Mouse (Mus musculus): ENCODE data around the gene Ifitm5. TPM values are rescaled to one million over a fixed set of nuclear protein-coding genes. Genes with fewer than 3 reads are reported as not detected.

Ifitm5 gene
- 1.2 and 1.3 TPM in 2 replicates for polyA plus RNA-seq (2012; rRNA removed)

- no peaks in the 10 kb centered on the region for H3K36me3 ChIP-seq (ENCODE audit: control insufficient read depth, insufficient read depth, low read length)
- H3K27me3 ChIP-seq (ENCODE audit: control insufficient read depth, insufficient read depth, low read length) = no peaks in the 10 kb centered on the region
- peaks cover 33% of the 10 kb centered on the region; the same call in 1 of the 2 replicates for H3K4me1 ChIP-seq (ENCODE audit: control insufficient read depth, insufficient read depth, insufficient read length)
- DNase-seq (ENCODE audit: low read depth in 1 of 2, low spot score in 2 of 2) = no peak
- H3K4me3 ChIP-seq (ENCODE audit: extremely low read depth, insufficient read depth, insufficient read length) = no peak within 1 kb of the TSS
- 0 out of 2 replicates have a peak within 1 kb of the TSS, but pooled peaks have one; percentile 4 for H3K27ac ChIP-seq (ENCODE audit: insufficient read depth, low read length)
- 88% methylated on average over 16 of the region's 16 CpGs for WGBS
- no peak for TF ChIP-seq POLR2A (IDR thresholded peaks at IDR 0.05; ENCODE audit: low read depth, low read length)
- no peak for TF ChIP-seq CTCF (IDR thresholded peaks at IDR 0.05; ENCODE audit: extremely low read depth, insufficient read depth, insufficient read length, insufficient replicate concordance)
Observed at GRCm38 (mm10) chr7:140949824-140950530, at the start of gene Ifitm5. Gene Ifitm5 (minus strand): TSS chr7:140950291.

- TF ChIP-seq POLR2A (IDR thresholded peaks at IDR 0.05; ENCODE audit: low read depth, low read length) = no peak
- WGBS = 32% methylated on average over 11 of the region's 11 CpGs
- Histone ChIP-seq H3K36me3 (ENCODE audit: control insufficient read depth, insufficient read depth, low read length) (no peaks in the 10 kb centered on the region), H3K27me3 (ENCODE audit: control insufficient read depth, insufficient read depth, low read length) (no peaks in the 10 kb centered on the region), H3K4me1 (ENCODE audit: control insufficient read depth, insufficient read depth, insufficient read length) (no peaks in the 10 kb centered on the region), H3K4me3 (ENCODE audit: extremely low read depth, insufficient read depth, insufficient read length) (no peak overlapping the region), H3K27ac (ENCODE audit: insufficient read depth, low read length) (peak overlapping the region; percentile 30)
- DNase-seq (ENCODE audit: low read depth in 1 of 2, low spot score in 2 of 2) = no peak
Observed at GRCm38 (mm10) chr7:140998853-140999700, 49.0 kb upstream of the Ifitm5 start.

DNA sequence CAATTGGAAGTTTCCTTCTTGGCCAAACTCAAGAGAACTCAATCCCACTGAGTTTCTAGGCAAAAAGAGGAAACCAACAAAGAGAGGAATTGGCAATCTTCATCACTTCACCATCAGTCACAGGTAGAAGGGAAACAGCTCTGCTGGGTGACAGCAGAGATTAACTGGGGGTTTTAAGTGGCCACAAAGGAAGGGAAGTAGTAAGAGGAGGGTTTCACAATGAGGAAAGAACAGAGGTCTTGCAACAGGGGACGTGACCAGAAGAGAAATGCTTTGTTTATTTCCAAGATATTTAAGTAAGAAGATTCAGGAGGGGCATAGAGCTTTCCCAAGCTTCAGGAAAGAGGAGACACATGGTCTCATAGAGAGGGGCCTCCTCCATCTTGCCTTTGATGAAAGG, 47.7 kb upstream of the Ifitm5 start:
- no peak overlapping the region for H3K4me3 ChIP-seq (ENCODE audit: extremely low read depth, insufficient read depth, insufficient read length)
- WGBS = 31% methylated on average over 1 of the region's 1 CpGs
- no peaks in the 10 kb centered on the region for H3K27me3 ChIP-seq (ENCODE audit: control insufficient read depth, insufficient read depth, low read length)
- no peaks in the 10 kb centered on the region for H3K36me3 ChIP-seq (ENCODE audit: control insufficient read depth, insufficient read depth, low read length)
- DNase-seq (ENCODE audit: low read depth in 1 of 2, low spot score in 2 of 2) = no peak
- H3K27ac ChIP-seq (ENCODE audit: insufficient read depth, low read length) = no peak overlapping the region
- no peaks in the 10 kb centered on the region for H3K4me1 ChIP-seq (ENCODE audit: control insufficient read depth, insufficient read depth, insufficient read length)
- TF ChIP-seq CTCF (IDR thresholded peaks at IDR 0.05; ENCODE audit: extremely low read depth, insufficient read depth, insufficient read length, insufficient replicate concordance) = no peak
- TF ChIP-seq POLR2A (IDR thresholded peaks at IDR 0.05; ENCODE audit: low read depth, low read length) = no peak

- no peaks in the 10 kb centered on the region for H3K27me3 ChIP-seq (ENCODE audit: control insufficient read depth, insufficient read depth, low read length)
- TF ChIP-seq POLR2A (IDR thresholded peaks at IDR 0.05; ENCODE audit: low read depth, low read length) = no peak
- TF ChIP-seq CTCF (IDR thresholded peaks at IDR 0.05; ENCODE audit: extremely low read depth, insufficient read depth, insufficient read length, insufficient replicate concordance) = no peak
- no peak overlapping the region for H3K4me3 ChIP-seq (ENCODE audit: extremely low read depth, insufficient read depth, insufficient read length)
- no peak overlapping the region for H3K27ac ChIP-seq (ENCODE audit: insufficient read depth, low read length)
- DNase-seq (ENCODE audit: low read depth in 1 of 2, low spot score in 2 of 2) = no peak
- peaks cover 4% of the 10 kb centered on the region; the same call in 1 of the 2 replicates for H3K4me1 ChIP-seq (ENCODE audit: control insufficient read depth, insufficient read depth, insufficient read length)
- WGBS = 38% methylated on average over 14 of the region's 14 CpGs
- no peaks in the 10 kb centered on the region for H3K36me3 ChIP-seq (ENCODE audit: control insufficient read depth, insufficient read depth, low read length)
Observed at GRCm38 (mm10) chr7:140991117-140991689, 41.1 kb upstream of the Ifitm5 start.

GRCm38 (mm10) chr7:140990622-140991021, 40.5 kb upstream of the Ifitm5 start:
- Histone ChIP-seq H3K4me1 (ENCODE audit: control insufficient read depth, insufficient read depth, insufficient read length) (peaks cover 4% of the 10 kb centered on the region; the same call in 1 of the 2 replicates), H3K4me3 (ENCODE audit: extremely low read depth, insufficient read depth, insufficient read length) (no peak overlapping the region), H3K27me3 (ENCODE audit: control insufficient read depth, insufficient read depth, low read length) (no peaks in the 10 kb centered on the region), H3K27ac (ENCODE audit: insufficient read depth, low read length) (no peak overlapping the region), H3K36me3 (ENCODE audit: control insufficient read depth, insufficient read depth, low read length) (no peaks in the 10 kb centered on the region)
- DNase-seq (ENCODE audit: low read depth in 1 of 2, low spot score in 2 of 2) = no peak
- TF ChIP-seq POLR2A (IDR thresholded peaks at IDR 0.05; ENCODE audit: low read depth, low read length) = no peak
- TF ChIP-seq CTCF (IDR thresholded peaks at IDR 0.05; ENCODE audit: extremely low read depth, insufficient read depth, insufficient read length, insufficient replicate concordance) = no peak
- WGBS = 26% methylated on average over 5 of the region's 5 CpGs

DNA sequence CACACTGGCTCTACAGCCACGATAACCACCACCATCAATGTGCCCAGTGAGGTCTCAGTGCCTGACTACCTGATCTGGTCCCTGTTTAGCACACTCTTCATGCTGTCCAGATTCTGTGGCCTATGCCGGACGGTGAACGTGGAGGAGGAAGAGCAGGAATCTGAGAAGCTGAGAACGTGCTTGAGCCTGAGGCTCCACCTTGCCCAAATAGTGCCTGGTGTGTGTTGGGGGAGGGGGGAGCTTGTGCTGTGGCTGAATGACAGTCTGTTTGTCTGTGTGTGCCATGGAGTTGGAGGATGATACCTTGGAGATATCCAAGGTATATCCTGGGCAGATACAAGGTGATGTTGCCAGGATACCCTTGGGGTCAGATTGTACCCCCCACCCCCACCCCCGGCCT, 40.1 kb upstream of the Ifitm5 start:
- H3K36me3 ChIP-seq (ENCODE audit: control insufficient read depth, insufficient read depth, low read length) = no peaks in the 10 kb centered on the region
- DNase-seq (ENCODE audit: low read depth in 1 of 2, low spot score in 2 of 2) = no peak
- H3K4me1 ChIP-seq (ENCODE audit: control insufficient read depth, insufficient read depth, insufficient read length) = peaks cover 4% of the 10 kb centered on the region; the same call in 1 of the 2 replicates
- TF ChIP-seq POLR2A (IDR thresholded peaks at IDR 0.05; ENCODE audit: low read depth, low read length) = no peak
- no peak for TF ChIP-seq CTCF (IDR thresholded peaks at IDR 0.05; ENCODE audit: extremely low read depth, insufficient read depth, insufficient read length, insufficient replicate concordance)
- no peak overlapping the region for H3K27ac ChIP-seq (ENCODE audit: insufficient read depth, low read length)
- H3K4me3 ChIP-seq (ENCODE audit: extremely low read depth, insufficient read depth, insufficient read length) = no peak overlapping the region
- H3K27me3 ChIP-seq (ENCODE audit: control insufficient read depth, insufficient read depth, low read length) = no peaks in the 10 kb centered on the region
- WGBS = 34% methylated on average over 6 of the region's 6 CpGs
